ENCODE assay signal across 27 mouse cellular contexts in the genomic region with DNA sequence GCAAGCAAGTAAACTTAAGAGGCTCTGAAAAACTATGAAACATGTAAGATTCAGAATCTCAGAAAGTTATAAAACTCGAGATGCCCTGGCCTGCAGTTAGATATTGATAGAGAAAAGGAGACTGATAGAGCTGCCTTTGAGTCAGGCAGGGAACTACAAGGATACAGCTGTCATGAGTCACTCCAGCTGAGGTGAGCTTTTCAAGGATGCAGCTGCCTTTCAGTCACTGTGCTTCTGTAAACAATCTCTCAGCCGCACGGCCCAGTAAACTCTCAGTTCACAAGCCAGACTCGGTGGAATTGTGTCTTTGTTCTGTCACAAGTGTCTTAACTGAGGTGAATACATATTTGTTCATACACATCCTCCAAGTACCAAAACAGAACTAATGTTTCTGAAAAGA.
A peak's percentile ranks its signal among the peaks of the same experiment; 100 is the strongest.
DNase-seq lines count a peak whose midpoint lies in the region; ATAC-seq and TF ChIP-seq lines count a peak whose summit lies in the region.
"Had no signal": no experiment of that assay in that cellular context is flagged by ENCODE, and none has a peak within 500 bp of the region (broad histone marks: within the 10 kb centered on the region; RNA-seq: fewer than 3 reads in every experiment).

No protein-coding gene starts in this region.

- peaks cover 10% of the 10 kb centered on the region; the same call in 1 of the 2 replicates for H3K4me1 ChIP-seq in heart, embryonic 10.5 days
- H3K4me1 ChIP-seq: stomach, embryonic 15.5 days had no signal

- TF ChIP-seq CTCF in brain, embryonic 14.5 days (IDR thresholded peaks at IDR 0.05; ENCODE audit: borderline replicate concordance, extremely low read depth, insufficient read depth, insufficient read length) = no peak

- no peak overlapping the region for H3K27ac ChIP-seq in heart, embryonic 10.5 days
- H3K27ac ChIP-seq: embryonic facial prominence, embryonic 13.5 days; gastrocnemius, adult 2 months; hindbrain, postnatal 0 days; left cerebral cortex, adult 2 months; limb, embryonic 15.5 days; liver, embryonic 14.5 days; neural tube, embryonic 13.5 days; stomach, embryonic 15.5 days had no signal

- TF ChIP-seq POLR2A in brain, embryonic 14.5 days (IDR thresholded peaks at IDR 0.05; ENCODE audit: borderline replicate concordance, extremely low read depth, insufficient read depth, insufficient read length, poor library complexity, severe bottlenecking) = no peak

- no peaks in the 10 kb centered on the region for H3K9me3 ChIP-seq in heart, embryonic 10.5 days
- H3K9me3 ChIP-seq: embryonic facial prominence, embryonic 13.5 days; G1E; limb, embryonic 15.5 days; neural tube, embryonic 13.5 days; stomach, embryonic 15.5 days had no signal

- no peak overlapping the region for H3K4me3 ChIP-seq in heart, embryonic 10.5 days
- H3K4me3 ChIP-seq: embryonic facial prominence, embryonic 13.5 days; gastrocnemius, adult 2 months; left cerebral cortex, adult 2 months; limb, embryonic 15.5 days; myocyte; neural tube, embryonic 13.5 days; stomach, embryonic 15.5 days had no signal

- intact Hi-C loops in left cerebral cortex, postnatal 4 days (cut with DNase I) = no loop called here

- no peaks in the 10 kb centered on the region for H3K27me3 ChIP-seq in heart, embryonic 10.5 days (ENCODE audit: insufficient read depth, poor library complexity, severe bottlenecking)
- H3K27me3 ChIP-seq: CH12.LX; embryonic facial prominence, embryonic 13.5 days; limb, embryonic 15.5 days; neural tube, embryonic 13.5 days; stomach, embryonic 15.5 days had no signal

- DNase-seq in heart, adult 11 months = peak; percentile 86
- no peak for DNase-seq in heart, embryonic 10.5 days (ENCODE audit: low spot score)
- DNase-seq in 3T3-L1 (ENCODE audit: low read depth, low spot score) = peak; percentile 71
- peak; percentile 31 for DNase-seq in adrenal gland, adult 8-10 months
- peak; percentile 18 for DNase-seq in brain, embryonic 14.5 days (ENCODE audit: low read depth)
- no peak for DNase-seq in left cerebral cortex, postnatal 4 days
- DNase-seq in right cerebral cortex, adult 2 months (ENCODE audit: low spot score in 2 of 2) = no peak
- DNase-seq: B cell, adult 2 months; cerebellum, adult 8-10 months; gastrocnemius, adult 2 months; kidney, adult 11 months; layer of hippocampus, adult 9-11 months; right cerebral cortex, postnatal 4 days; thymus, postnatal 25 days had no signal

- WGBS in heart, embryonic 10.5 days = 31% methylated on average over 4 of the region's 4 CpGs

- no peak for ATAC-seq in erythroid progenitor cell, adult 5-6 weeks (replicated peaks; ENCODE audit: low FRiP score, poor library complexity, severe bottlenecking)
- ATAC-seq: forebrain, embryonic 14.5 days; hindbrain, postnatal 0 days; midbrain, embryonic 16.5 days had no signal

- H3K36me3 ChIP-seq in heart, embryonic 10.5 days = no peaks in the 10 kb centered on the region
- H3K36me3 ChIP-seq: embryonic facial prominence, embryonic 13.5 days; G1E; limb, embryonic 15.5 days; neural tube, embryonic 13.5 days; stomach, embryonic 15.5 days had no signal

Comparison
In these comparisons a context has a peak if more than half of its experiments do, and no peak if none do; other contexts are left out.
1. DNase-seq: peak in heart, adult 11 months (single experiment), 3T3-L1 (single experiment), adrenal gland, adult 8-10 months (single experiment) and brain, embryonic 14.5 days (single experiment); none in heart, embryonic 10.5 days (single experiment), left cerebral cortex, postnatal 4 days (single experiment) and right cerebral cortex, adult 2 months (0 of 2).